Mouse (Mus musculus): ENCODE data around the gene Chchd1.

Gene Chchd1

DNA sequence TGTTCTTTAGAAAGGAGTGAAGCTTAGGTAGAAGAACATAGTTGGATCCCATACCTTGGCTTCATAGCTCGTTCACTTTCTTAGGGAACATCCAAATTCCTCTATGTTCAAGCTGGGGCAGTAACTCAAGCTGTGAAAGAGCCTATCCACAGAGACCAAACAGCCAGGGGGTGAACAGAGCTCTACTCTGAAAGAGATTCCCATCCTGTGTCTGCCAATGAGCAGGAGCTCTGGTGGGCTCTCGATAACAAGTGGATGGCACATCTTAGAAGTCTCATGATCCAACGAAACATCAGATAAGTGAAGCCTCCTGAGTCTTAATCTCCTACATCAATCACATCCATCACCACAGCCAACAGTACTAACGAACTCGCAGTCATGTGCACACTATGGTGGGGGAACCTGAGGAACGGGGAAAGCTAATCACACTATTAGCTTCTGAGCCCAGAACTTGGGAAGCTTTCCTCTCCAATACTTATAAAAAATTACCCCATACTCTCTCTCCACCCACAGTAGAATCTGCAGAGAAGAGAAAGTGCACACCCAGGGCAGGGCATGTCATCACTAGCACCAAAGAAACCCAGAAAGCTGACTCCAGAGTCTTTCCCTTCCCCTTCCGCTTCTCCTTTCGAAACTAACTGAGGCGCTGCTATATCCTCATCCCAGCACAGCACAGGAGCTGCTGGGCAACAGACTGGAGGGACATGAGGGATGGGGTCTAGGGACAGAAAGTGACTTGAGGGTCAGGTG lies 28.2 kb downstream of the Chchd1 start:
- DNase-seq = no peak

DNA sequence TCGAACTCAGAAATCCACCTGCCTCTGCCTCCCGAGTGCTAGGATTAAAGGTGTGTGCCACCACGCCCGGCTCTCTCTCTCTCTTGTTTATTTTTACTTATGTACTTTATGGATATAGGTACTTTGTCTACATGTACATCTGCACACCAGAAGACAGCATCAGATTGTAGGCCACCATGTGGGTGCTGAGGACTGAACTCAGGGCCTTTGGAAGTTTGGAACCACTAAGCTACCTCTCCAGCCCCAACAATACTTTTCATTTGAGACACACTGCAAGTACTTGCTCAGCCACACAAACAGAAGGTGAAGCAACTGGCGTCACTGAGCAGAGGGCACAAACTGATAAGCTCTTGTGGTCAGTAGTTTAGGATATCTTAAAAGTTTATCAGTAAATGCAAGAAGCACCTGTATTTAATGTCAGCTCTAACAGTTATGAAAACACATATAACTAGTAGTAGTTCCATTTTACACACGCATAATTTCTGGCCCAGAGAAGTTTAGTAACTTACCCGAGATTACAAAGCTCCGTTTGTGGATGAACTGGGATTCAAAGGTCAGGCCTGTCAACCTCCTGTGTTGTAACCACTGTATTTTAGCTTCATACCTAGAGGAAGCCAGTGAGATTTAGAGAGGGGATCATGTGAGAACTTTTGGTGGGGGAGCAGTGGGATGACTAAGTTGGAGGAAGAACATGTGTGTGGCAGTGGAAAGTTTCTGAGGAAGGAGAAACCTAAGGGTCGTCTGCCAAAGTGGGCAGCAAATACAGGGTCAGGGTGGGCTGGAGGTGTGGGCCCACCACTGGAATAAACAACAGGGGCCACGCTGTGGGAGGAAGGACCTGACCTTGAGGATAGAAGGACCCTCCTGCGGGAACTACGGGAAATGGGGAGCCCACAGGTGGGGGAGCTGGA lies 30.5 kb downstream of the Chchd1 start:
- DNase-seq = no peak

DNA sequence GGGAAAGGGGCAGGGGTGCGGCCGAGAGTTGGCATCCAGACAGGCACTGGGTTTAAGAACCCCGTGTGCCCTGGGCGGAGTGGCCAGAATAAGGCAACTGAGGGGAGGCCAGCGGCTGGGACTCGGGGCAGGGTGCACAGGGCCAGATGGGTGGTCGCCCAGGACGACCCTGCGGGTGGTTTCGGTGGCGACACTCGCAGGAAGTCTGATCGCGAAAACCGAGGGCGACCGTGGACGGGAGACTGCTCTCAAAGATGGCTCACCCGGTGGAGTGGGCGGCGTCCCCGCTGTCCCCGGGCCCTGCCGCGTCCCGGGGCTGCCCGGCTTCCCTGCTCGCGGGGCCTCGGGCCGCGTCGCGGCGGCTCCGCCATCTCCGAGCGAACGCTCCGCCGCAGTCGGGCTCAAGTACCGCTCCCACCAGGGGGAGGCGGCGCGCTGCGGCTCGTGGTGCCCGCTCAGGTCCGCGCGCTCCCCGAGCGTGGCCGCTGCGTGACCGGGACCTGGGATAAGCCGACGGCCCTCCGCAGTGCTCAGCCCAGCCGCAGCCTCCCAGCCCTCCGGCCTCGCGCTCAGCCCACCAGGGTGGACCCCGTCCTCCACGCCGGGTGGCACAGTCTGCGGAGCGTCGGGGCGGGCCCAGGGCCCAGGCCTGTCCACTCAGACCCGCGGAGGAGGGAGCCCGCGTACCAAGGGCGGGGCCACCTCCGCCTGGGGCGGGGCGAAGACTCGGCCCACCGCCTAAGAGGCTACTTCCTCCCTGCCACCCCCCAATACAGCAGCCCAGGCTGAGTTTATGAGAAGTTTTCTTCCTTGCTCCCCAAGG lies 31.4 kb downstream of the Chchd1 start, which contains the start of gene Ndst2:
Gene Ndst2, minus strand, starts transcription at position 611 of the 823 bp plus-strand sequence.
- DNase-seq = peak; percentile 89

DNA sequence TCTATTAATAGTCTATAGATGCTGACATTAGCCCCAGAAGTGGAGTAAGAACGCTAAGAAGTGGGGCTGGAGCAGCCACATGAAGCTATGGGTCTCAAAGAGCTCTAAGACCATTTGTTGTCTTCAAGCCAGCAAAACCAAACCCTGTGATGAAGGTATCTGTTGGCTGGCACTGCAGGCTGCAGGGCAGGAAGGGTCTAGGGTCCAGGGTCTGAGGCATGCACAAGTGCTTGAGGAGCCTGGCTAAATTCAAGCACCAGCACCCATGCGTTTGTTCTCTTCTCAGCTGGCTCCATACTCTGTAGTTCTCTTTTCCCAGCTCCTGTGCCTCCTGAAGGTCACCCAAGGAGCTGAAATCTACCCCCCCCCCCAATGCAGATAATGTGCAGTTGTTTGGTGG lies 32.2 kb downstream of the Chchd1 start:
- no peak for DNase-seq

DNA sequence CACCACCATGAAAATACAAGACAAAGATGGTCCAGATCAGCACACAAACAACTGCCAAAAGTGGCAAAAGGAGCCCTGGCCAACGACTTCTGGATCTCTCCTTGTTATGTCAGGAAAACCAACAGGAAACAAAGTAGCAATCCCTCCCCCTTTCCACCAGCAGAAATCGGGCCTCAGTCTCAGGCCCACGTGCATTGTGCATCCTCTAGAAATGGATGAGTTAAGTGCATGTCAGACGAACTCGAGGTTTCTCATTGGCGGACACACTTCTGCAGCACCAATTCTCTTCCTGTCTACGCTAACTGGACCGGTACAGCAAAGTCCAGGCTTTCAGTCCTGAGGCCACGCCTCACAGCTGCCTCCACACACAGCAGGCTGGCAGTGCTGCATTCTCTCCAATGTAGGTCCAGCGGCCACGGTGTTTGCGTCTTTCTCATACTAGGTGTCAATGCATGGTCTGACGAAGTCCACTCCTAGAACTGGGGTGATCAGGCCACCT lies 33.1 kb downstream of the Chchd1 start:
- DNase-seq = no peak

DNA sequence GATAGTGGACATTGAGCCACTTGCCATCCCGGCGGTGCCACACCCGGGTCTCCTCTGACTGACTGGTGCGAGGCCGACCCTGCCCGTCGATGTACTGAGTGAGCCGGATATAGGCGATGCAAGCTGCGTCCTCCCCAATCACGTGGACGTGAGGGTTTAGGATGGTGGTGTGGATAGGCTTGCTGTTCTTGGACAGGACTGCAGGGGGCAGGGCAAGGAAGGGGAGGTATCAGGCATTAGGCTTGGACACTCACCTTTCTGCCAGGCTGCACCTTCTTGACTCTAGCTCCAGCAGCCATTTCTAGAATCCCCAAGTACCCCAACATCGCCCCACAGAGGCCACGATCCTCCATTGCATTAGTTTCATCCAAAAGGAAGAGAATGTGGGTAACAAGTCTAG lies 34.5 kb downstream of the Chchd1 start:
- peak; percentile 82 for DNase-seq

DNA sequence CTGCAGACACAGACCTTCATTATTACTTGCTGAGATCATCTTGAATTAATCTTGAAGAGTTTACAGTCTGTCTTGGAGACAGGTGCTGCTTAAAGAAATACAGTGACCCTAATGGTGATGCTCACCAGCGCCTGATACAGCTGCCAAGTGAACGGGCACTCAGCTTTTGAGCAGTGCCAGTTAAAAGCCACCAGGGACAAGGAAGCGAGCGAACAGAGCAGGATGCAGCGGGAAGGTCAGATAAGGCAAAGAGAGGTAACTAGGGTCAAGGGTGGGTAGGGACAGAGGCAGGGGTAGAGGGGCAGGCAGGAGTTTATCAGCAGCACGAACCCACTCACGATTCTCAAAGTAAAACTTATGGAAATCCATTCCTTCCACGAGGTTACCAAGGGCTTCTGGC lies 35.7 kb downstream of the Chchd1 start:
- no peak for DNase-seq

DNA sequence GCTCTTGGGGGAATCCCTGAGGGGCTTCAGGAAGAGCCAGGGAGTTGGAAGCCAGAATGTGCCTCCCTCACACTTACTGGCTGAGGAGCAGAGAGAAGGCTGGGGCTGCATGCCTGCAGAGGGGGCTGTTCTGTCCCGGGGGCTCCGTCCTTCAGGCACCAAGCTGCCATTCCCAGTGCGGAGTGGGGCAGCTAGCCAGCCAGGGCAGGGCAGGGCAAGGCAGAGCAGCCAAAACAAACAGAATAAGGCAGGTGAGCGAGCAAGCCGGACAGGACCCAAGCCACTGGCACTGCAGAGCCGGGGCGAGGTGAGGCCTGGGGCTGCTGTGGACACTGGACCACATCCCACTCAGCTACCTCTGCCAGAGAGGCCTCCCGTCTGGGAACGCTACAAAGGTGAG lies 38.5 kb downstream of the Chchd1 start:
- DNase-seq = no peak

DNA sequence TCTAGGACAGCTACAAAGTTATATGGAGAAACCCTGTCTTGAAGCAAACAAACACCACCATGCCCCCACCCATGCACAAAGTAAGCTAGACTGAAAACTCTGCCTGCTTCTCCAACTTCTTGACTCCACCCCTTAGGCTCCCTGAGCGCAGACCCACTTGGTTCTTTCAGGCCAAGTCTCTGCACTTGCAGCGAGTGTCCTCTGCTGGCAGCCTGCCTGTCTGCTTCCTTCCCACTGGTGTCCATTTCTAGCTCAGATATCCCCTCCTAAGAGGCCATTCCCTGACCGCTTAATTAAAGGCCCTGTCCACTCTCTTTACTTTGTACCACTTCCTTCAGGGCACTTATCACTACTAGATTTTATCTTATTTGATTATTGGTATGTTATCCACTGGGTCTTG lies 40.8 kb downstream of the Chchd1 start:
- DNase-seq = no peak

DNA sequence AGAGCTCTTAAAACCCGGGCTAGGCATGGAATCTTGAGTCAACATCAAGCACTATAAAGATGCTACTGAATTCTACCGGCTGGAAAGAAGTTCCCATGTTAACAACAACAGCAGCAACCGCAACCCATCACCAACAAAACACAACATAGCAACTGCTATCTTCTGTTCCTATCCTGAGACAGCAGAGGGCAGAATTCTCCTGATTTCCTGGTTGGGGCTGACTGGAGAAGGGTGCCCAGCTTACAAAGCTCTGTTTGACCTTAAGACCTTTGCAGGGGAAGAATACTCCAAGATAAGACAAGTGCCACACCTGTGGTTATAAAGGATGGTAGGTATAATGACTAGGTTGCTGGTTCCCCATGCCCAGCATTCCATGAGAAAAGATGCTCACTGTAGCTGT lies 44.1 kb downstream of the Chchd1 start:
- no peak for DNase-seq

DNA sequence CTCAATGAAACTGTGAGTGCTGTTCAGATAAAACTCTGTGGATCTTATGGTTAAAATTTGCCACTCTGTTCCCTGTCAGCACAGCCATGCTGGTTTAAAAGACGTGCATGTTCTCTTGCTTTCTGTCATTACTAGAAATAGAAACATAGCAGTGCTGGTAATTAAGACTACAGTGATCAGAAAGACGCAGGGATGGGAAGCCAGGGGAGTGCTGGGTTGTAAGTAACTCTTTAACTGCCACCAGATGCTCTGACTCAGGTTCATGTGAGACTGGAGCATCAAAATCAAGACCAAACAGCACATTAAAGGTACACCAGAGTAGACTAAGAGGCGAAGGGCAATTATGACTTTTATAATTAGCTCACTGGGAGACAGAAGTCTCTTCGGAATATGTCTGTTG lies 45.6 kb downstream of the Chchd1 start:
- no peak for DNase-seq

DNA sequence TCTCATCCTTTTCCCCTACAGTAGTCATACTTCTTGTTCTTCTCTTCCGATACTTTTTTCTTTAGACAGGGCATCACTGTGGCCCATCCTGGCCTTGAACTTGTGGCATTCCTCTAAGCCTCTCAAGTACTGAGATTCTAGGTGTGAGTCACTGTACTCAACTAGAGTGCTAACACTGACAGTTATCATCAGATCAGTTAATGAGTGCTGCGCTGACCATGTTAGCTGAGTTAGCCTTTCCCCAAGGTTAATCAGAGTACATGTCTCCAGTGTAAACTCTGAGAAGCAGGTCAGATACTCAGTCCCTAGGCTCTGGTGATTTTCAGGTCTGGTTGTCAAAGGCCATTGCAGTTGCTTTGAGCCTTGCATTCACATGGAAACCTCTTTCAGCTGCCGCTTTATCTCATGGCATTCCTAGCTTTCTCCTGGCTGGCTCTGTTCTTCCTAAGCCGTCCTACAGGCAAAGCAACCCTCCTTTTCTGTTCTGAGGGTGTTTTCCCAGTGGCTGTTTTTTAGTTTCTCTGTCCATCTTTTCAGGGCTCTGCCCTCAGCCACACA lies 46.8 kb downstream of the Chchd1 start:
- DNase-seq = no peak

DNA sequence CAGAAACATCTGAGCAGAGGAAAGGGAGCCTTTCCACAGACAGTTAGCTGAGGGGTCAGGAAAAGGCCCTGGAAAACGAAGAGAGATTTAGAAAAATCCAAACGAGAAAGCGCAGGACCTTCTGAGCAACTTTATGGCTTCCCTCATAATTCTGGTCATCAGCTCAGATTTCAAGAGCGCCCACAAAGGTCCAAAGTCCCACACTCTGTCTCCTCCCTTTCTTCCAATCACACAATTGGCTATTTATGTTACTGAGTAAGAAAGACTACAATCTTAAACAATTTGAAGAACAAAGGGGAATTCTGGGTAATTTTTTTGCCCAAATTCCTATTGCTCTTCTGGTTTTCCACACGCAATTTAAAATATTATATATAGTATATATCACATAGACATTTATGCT lies 47.7 kb downstream of the Chchd1 start:
- no peak for DNase-seq

DNA sequence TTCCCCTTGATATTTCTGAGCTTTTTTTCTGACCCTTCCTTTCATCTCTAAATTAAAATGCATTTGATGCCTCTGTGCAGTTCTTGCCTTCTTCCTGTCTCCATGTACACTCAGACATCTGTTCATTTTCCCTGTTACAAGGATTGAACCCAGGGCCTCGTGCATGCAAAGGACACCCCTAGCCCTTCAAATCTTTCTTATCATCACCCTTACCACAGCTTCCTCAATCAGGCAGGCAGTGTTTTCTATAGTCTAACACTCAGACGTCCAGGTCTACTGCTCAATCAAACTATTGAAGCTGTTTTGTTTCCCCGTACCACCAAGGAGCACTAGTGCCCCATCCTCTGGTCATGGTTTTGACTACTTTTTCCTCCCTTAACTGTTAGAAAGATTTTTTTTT lies 51.0 kb downstream of the Chchd1 start:
- no peak for DNase-seq

Data from kidney, adult 9 months (tissue).